Mouse (Mus musculus) limb, embryonic 14.5 days (tissue): ENCODE measurements around the gene Sec22b. TPM values are rescaled to one million over a fixed set of nuclear protein-coding genes. Genes with fewer than 3 reads are reported as not detected.

Experiments
- ATAC-seq: fragments of 200-750 bp; cut with Nextera tagmentation; 2 replicates; pipeline ENCODE4 v1.8.0; 2017; ENCODE audit warnings: low read depth, moderate number of reproducible peaks, moderate TSS enrichment; ENCODE audit not compliant: low FRiP score
- DNase-seq: peaks from one replicate; pipeline ENCODE4 v3.0.0-alpha.2; 2015; ENCODE audit warnings: low spot score
- H3K27ac ChIP-seq: fragments of 300-500 bp; sonication (generic); replicated peaks from 2 replicates; pipeline ENCODE4 v1.5.1; 2014; ENCODE audit warnings: low read depth, mild to moderate bottlenecking, low read length, moderate library complexity, mixed read lengths
- H3K27me3 ChIP-seq: fragments of 300-500 bp; sonication (generic); 2 replicates; pipeline ENCODE4 v1.6.1; 2014; ENCODE audit warnings: low read length, mixed read lengths; ENCODE audit not compliant: control insufficient read depth, insufficient read depth
- H3K36me3 ChIP-seq: fragments of 300-500 bp; sonication (generic); 2 replicates; pipeline ENCODE4 v1.6.1; 2014; ENCODE audit warnings: mild to moderate bottlenecking, low read length, moderate library complexity, mixed read lengths; ENCODE audit not compliant: control insufficient read depth, insufficient read depth
- H3K4me1 ChIP-seq: fragments of 300-500 bp; sonication (generic); 2 replicates; pipeline ENCODE4 v1.6.1; 2014; ENCODE audit warnings: antibody characterized with exemption, low read length, mixed read lengths; ENCODE audit not compliant: control insufficient read depth, insufficient read depth
- H3K4me2 ChIP-seq: fragments of 300-500 bp; sonication (generic); replicated peaks from 2 replicates; pipeline ENCODE4 v1.6.1; 2014; ENCODE audit warnings: low read depth, mild to moderate bottlenecking, low read length, moderate library complexity; ENCODE audit not compliant: severe bottlenecking
- H3K4me3 ChIP-seq: fragments of 300-500 bp; sonication (generic); replicated peaks from 2 replicates; pipeline ENCODE4 v1.5.1; 2014; ENCODE audit warnings: low read length
- H3K9ac ChIP-seq: fragments of 300-500 bp; sonication (generic); 2 replicates; pipeline ENCODE4 v1.6.1; 2014; ENCODE audit warnings: mild to moderate bottlenecking, low read depth, low read length, moderate library complexity; ENCODE audit not compliant: severe bottlenecking
- H3K9me3 ChIP-seq: fragments of 300-500 bp; sonication (generic); 2 replicates; pipeline ENCODE4 v1.6.1; 2016; ENCODE audit warnings: low read length; ENCODE audit not compliant: control insufficient read depth
- POLR2A ChIP-seq: fragments of 200-500 bp; IDR thresholded peaks from 2 replicates; pipeline ENCODE4 v1.8.0; 2012; ENCODE audit warnings: inconsistent platforms, mild to moderate bottlenecking, moderate library complexity, borderline replicate concordance; ENCODE audit not compliant: insufficient read depth, insufficient read length; ENCODE audit errors: extremely low read depth
- WGBS: fragments of 180-500 bp; shearing (Covaris S2); extraction: QIAGEN DNeasy Blood & Tissue Kit; methylation state at CpG from one replicate; pipeline ENCODE4 v1.1.7; 2014; 5-methylcytosine and 5-hydroxymethylcytosine counted together
- polyA plus RNA-seq, 2 experiments: library from polyadenylated mRNA; depleted of rRNA in 1 of 2; stranded (reverse) in 1 of 2; unstranded in 1 of 2; fragments of >200 nt; fragmentation: Nextera tagmentation in 1 of 2; extraction: Ambion mirVana in 1 of 2; gene quantifications; 2 replicates each; pipeline versions ENCODE4 v1.2.1 to v1.2.3; 2012 to 2014

Sec22b gene
- polyA plus RNA-seq, 2 experiments, result 110 to 194 TPM

DNA sequence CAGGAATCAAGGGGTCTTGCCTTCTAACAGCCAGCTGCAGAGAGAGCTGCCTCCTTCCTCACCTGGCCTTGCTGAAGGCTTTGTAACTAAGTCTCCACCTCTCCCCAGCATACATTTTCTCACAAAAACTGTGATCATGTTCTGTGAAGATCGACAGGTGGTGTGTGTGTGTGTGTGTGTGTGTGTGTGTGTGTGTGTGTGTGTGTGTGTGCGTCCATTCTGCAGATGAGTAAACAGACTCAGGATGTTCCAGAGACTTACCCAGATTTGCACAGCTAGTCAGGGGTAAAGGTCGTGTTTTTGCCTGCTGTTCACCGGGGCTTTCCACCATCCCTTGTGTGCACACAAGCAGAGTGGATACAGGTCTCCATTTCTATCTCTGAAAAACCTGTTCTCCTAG, 71.7 kb downstream of the Sec22b start:
- no peak for TF ChIP-seq POLR2A
- no peaks in the 10 kb centered on the region for H3K4me1 ChIP-seq
- H3K4me3 ChIP-seq, result no peak overlapping the region
- DNase-seq, result no peak
- no peak overlapping the region for H3K9ac ChIP-seq
- H3K27me3 ChIP-seq, result no peaks in the 10 kb centered on the region
- no peaks in the 10 kb centered on the region for H3K9me3 ChIP-seq
- no peaks in the 10 kb centered on the region for H3K36me3 ChIP-seq
- H3K4me2 ChIP-seq, result no peak overlapping the region
- ATAC-seq, result no peak
- WGBS, result 81% methylated on average over 4 of the region's 4 CpGs
- no peak overlapping the region for H3K27ac ChIP-seq

Other genes with a start within 250 kb of the Sec22b start
- gene Prkab2, start 243.0 kb upstream of the Sec22b start, polyA plus RNA-seq (2012; rRNA removed), result 15.4 and 15.6 TPM in 2 replicates
- gene Prkab2, start 243.0 kb upstream of the Sec22b start, polyA plus RNA-seq (2014; fragmentation: Nextera tagmentation; extraction: Ambion mirVana), result 7.2 and 7.6 TPM in 2 replicates
- gene Gm17651, start 226.5 kb upstream of the Sec22b start, polyA plus RNA-seq (2012; rRNA removed), result not detected in 2 replicates
- gene Gm17651, start 226.5 kb upstream of the Sec22b start, polyA plus RNA-seq (2014; fragmentation: Nextera tagmentation; extraction: Ambion mirVana), result not detected in 2 replicates
- gene Pde4dip, start 12.5 kb upstream of the Sec22b start, polyA plus RNA-seq (2012; rRNA removed), result 33.3 and 37.1 TPM in 2 replicates
- gene Pde4dip, start 12.5 kb upstream of the Sec22b start, polyA plus RNA-seq (2014; fragmentation: Nextera tagmentation; extraction: Ambion mirVana), result 38.5 and 40.3 TPM in 2 replicates
- gene Notch2, start 112.3 kb downstream of the Sec22b start, polyA plus RNA-seq (2012; rRNA removed), result 38.7 and 49.0 TPM in 2 replicates
- gene Notch2, start 112.3 kb downstream of the Sec22b start, polyA plus RNA-seq (2014; fragmentation: Nextera tagmentation; extraction: Ambion mirVana), result 48.5 and 54.2 TPM in 2 replicates